Mouse (Mus musculus): ENCODE results near the gene Farp2. TPM values are rescaled to one million over a fixed set of nuclear protein-coding genes. Genes with fewer than 3 reads are reported as not detected.

Gene Farp2
- total and polyA plus RNA-seq, 2 experiments from 2014 or later = 2.9 to 8.8 TPM

DNA sequence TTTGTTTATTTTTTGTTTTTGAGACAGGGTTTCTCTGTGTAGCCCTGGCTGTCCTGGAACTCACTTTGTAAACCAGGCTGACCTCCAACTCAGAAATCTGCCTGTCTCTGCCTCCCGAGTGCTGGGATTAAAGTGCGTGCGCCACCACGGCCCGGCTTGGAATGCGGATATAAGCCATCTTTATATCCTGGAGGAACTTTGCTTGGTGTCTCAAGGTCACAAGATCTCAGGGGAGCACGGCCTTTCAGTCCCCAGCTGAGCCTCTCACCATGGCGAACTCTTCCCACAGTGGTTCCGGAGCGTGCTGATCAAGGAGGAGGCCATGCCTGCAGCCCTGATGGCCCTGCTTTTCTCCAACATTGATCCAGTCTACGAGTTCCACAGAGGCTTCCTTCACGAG is 92.0 kb downstream of the Farp2 start:
- Histone ChIP-seq H3K9me3 (ENCODE audit: low read length) (no peaks in the 10 kb centered on the region), H3K4me1 (ENCODE audit: insufficient read depth, low read length) (no peaks in the 10 kb centered on the region), H3K27ac (no peak overlapping the region), H3K9ac (replicated peaks; ENCODE audit: low read length) (no peak overlapping the region), H3K36me3 (ENCODE audit: insufficient read depth, low read length) (no peaks in the 10 kb centered on the region), H3K27me3 (ENCODE audit: insufficient read depth, low read length) (no peaks in the 10 kb centered on the region), H3K4me3 (ENCODE audit: low read length) (no peak overlapping the region), H3K4me2 (ENCODE audit: low read depth, low read length) (no peak overlapping the region)
- TF ChIP-seq CTCF (IDR thresholded peaks at IDR 0.05; ENCODE audit: low read depth) = no peak
- ATAC-seq (no peak), DNase-seq (ENCODE audit: low spot score) (no peak)
- 95% methylated on average over 12 of the region's 12 CpGs for WGBS

- H3K4me1 ChIP-seq (ENCODE audit: insufficient read depth, low read length) = no peaks in the 10 kb centered on the region
- WGBS = 85% methylated on average over 14 of the region's 14 CpGs
- H3K4me3 ChIP-seq (ENCODE audit: low read length) = no peak overlapping the region
- TF ChIP-seq CTCF (IDR thresholded peaks at IDR 0.05; ENCODE audit: low read depth) = no peak
- DNase-seq (ENCODE audit: low spot score) (no peak), ATAC-seq (no peak)
- H3K36me3 ChIP-seq (ENCODE audit: insufficient read depth, low read length) = no peaks in the 10 kb centered on the region
- H3K27ac ChIP-seq = no peak overlapping the region
- H3K9me3 ChIP-seq (ENCODE audit: low read length) = no peaks in the 10 kb centered on the region
- H3K27me3 ChIP-seq (ENCODE audit: insufficient read depth, low read length) = no peaks in the 10 kb centered on the region
- no peak overlapping the region for H3K9ac ChIP-seq (replicated peaks; ENCODE audit: low read length)
- no peak overlapping the region for H3K4me2 ChIP-seq (ENCODE audit: low read depth, low read length)
Observed at GRCm38 (mm10) chr1:93607090-93608083, 95.5 kb downstream of the Farp2 start.

GRCm38 (mm10) chr1:93608696-93609245 is 96.9 kb downstream of the Farp2 start:
- Histone ChIP-seq H3K9me3 (ENCODE audit: low read length) (no peaks in the 10 kb centered on the region), H3K9ac (replicated peaks; ENCODE audit: low read length) (no peak overlapping the region), H3K27ac (no peak overlapping the region), H3K27me3 (ENCODE audit: insufficient read depth, low read length) (no peaks in the 10 kb centered on the region), H3K4me3 (ENCODE audit: low read length) (no peak overlapping the region), H3K36me3 (ENCODE audit: insufficient read depth, low read length) (no peaks in the 10 kb centered on the region), H3K4me2 (ENCODE audit: low read depth, low read length) (no peak overlapping the region), H3K4me1 (ENCODE audit: insufficient read depth, low read length) (no peaks in the 10 kb centered on the region)
- ATAC-seq (no peak), DNase-seq (ENCODE audit: low spot score) (no peak)
- TF ChIP-seq CTCF (IDR thresholded peaks at IDR 0.05; ENCODE audit: low read depth) = no peak
- 75% methylated on average over 4 of the region's 4 CpGs for WGBS

- Histone ChIP-seq H3K27ac (no peak overlapping the region), H3K27me3 (ENCODE audit: insufficient read depth, low read length) (no peaks in the 10 kb centered on the region), H3K4me3 (ENCODE audit: low read length) (no peak overlapping the region), H3K9ac (replicated peaks; ENCODE audit: low read length) (no peak overlapping the region), H3K4me1 (ENCODE audit: insufficient read depth, low read length) (no peaks in the 10 kb centered on the region), H3K4me2 (ENCODE audit: low read depth, low read length) (no peak overlapping the region), H3K36me3 (ENCODE audit: insufficient read depth, low read length) (no peaks in the 10 kb centered on the region), H3K9me3 (ENCODE audit: low read length) (no peaks in the 10 kb centered on the region)
- no peak for DNase-seq (ENCODE audit: low spot score)
- 87% methylated on average over 8 of the region's 8 CpGs for WGBS
- no peak for ATAC-seq
- no peak for TF ChIP-seq CTCF (IDR thresholded peaks at IDR 0.05; ENCODE audit: low read depth)
Observed at GRCm38 (mm10) chr1:93609762-93610161, 97.9 kb downstream of the Farp2 start.

GRCm38 (mm10) chr1:93618059-93618748 is 106.3 kb downstream of the Farp2 start:
- H3K4me3 ChIP-seq (ENCODE audit: low read length) = no peak overlapping the region
- TF ChIP-seq CTCF (IDR thresholded peaks at IDR 0.05; ENCODE audit: low read depth) = no peak
- H3K9ac ChIP-seq (replicated peaks; ENCODE audit: low read length) = no peak overlapping the region
- H3K27ac ChIP-seq = no peak overlapping the region
- H3K9me3 ChIP-seq (ENCODE audit: low read length) = no peaks in the 10 kb centered on the region
- ATAC-seq = no peak
- DNase-seq (ENCODE audit: low spot score) = no peak
- 88% methylated on average over 4 of the region's 4 CpGs for WGBS
- no peak overlapping the region for H3K4me2 ChIP-seq (ENCODE audit: low read depth, low read length)
- H3K27me3 ChIP-seq (ENCODE audit: insufficient read depth, low read length) = no peaks in the 10 kb centered on the region
- no peaks in the 10 kb centered on the region for H3K4me1 ChIP-seq (ENCODE audit: insufficient read depth, low read length)
- peaks cover 34% of the 10 kb centered on the region for H3K36me3 ChIP-seq (ENCODE audit: insufficient read depth, low read length)

DNA sequence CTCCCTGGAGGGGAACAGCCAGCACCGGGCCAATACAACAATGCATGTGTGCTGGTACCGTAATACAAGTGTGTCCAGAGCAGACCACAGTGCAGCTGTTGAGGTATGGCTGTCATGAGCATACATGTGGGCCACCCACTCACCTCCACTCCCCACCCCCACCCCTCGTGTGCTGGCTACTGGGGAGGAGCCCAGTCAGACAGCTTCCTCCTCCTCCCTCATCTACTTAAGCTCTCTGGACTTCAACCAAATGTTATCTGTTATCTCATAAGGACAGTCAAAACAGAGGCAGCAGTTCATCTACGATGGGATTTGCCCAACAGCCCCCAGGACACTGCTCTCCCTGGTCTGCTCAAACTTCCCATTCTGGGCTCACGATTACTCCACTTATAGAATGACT is 107.1 kb downstream of the Farp2 start:
- ATAC-seq (no peak; the same call in 1 of the 2 replicates), DNase-seq (ENCODE audit: low spot score) (no peak)
- H3K9me3 ChIP-seq (ENCODE audit: low read length) = no peaks in the 10 kb centered on the region
- TF ChIP-seq CTCF (IDR thresholded peaks at IDR 0.05; ENCODE audit: low read depth) = no peak
- H3K27ac ChIP-seq = no peak overlapping the region
- no peak overlapping the region for H3K9ac ChIP-seq (replicated peaks; ENCODE audit: low read length)
- no peak overlapping the region for H3K4me2 ChIP-seq (ENCODE audit: low read depth, low read length)
- H3K4me1 ChIP-seq (ENCODE audit: insufficient read depth, low read length) = no peaks in the 10 kb centered on the region
- H3K4me3 ChIP-seq (ENCODE audit: low read length) = no peak overlapping the region
- peaks cover 41% of the 10 kb centered on the region for H3K36me3 ChIP-seq (ENCODE audit: insufficient read depth, low read length)
- WGBS = 85% methylated on average over 5 of the region's 5 CpGs
- no peaks in the 10 kb centered on the region for H3K27me3 ChIP-seq (ENCODE audit: insufficient read depth, low read length)
